In the genomic region with DNA sequence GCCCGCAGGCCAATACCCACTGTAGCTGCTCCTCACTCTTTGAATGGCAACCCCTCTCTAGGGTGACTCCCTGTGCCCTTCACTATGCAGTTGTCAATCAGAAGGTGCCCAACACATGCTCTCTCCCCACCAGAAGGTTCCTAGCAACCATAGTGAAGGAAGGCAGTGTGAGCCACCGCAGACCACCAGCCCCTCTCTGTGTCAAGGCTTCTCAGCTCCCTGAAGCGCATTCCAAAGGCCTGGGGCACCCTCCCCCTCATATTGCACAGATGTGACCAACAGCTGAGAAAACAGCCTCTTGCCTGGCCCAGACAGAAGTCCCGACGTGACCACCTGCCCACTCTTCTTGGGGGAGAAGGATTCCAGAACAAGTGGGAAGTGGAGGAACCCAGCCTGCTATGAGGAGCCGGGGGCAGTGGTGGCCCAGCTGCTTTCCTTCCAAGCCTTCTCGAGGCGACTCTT, we compare ENCODE assay signal across 8 mouse cellular contexts. TPM values are rescaled to one million over a fixed set of nuclear protein-coding genes. Genes with fewer than 3 reads are reported as not detected.
DNase-seq lines count a peak whose midpoint lies in the region; ATAC-seq lines count a peak whose summit lies in the region.
"Had no signal": no experiment of that assay in that cellular context is flagged by ENCODE, and none has a peak within 500 bp of the region (broad histone marks: within the 10 kb centered on the region; RNA-seq: fewer than 3 reads in every experiment).

No protein-coding gene starts in this region.

- WGBS in lung, embryonic 15.5 days = 16% methylated on average over 8 of the region's 8 CpGs
- 2% methylated on average over 8 of the region's 8 CpGs for WGBS in forebrain, embryonic 16.5 days
- WGBS in liver, embryonic 15.5 days (ENCODE audit: insufficient replicate concordance) = 38% methylated on average over 8 of the region's 8 CpGs

- H3K27ac ChIP-seq in lung, embryonic 15.5 days = peak overlapping the region; percentile 79
- H3K27ac ChIP-seq in forebrain, embryonic 16.5 days (ENCODE audit: low read length) = peak overlapping the region; percentile 33
- no peak overlapping the region for H3K27ac ChIP-seq in liver, embryonic 15.5 days (replicated peaks)

- no peak for ATAC-seq in lung, embryonic 15.5 days (ENCODE audit: borderline replicate concordance, extremely low read depth, low FRiP score, low TSS enrichment)
- peak; percentile 10; the same call in 1 of the 2 replicates for ATAC-seq in forebrain, embryonic 16.5 days
- ATAC-seq in liver, embryonic 15.5 days (ENCODE audit: insufficient read depth) = no peak

- H3K4me3 ChIP-seq in lung, embryonic 15.5 days = peak overlapping the region; percentile 59
- H3K4me3 ChIP-seq in forebrain, embryonic 16.5 days (replicated peaks; ENCODE audit: low read length) = peak overlapping the region; percentile 70
- peak overlapping the region; percentile 41 for H3K4me3 ChIP-seq in liver, embryonic 15.5 days (replicated peaks)

- H3K9ac ChIP-seq in lung, embryonic 15.5 days = peak overlapping the region; percentile 77
- H3K9ac ChIP-seq in forebrain, embryonic 16.5 days (replicated peaks; ENCODE audit: low read depth, low read length) = peak overlapping the region; percentile 66
- 0 out of 2 replicates have a peak overlapping the region, but pooled peaks have one; percentile 1 for H3K9ac ChIP-seq in liver, embryonic 15.5 days

- peaks cover 6% of the 10 kb centered on the region for H3K36me3 ChIP-seq in lung, embryonic 15.5 days
- H3K36me3 ChIP-seq in forebrain, embryonic 16.5 days (ENCODE audit: control insufficient read depth, insufficient read depth) = no peaks in the 10 kb centered on the region
- no peaks in the 10 kb centered on the region for H3K36me3 ChIP-seq in liver, embryonic 15.5 days (replicated peaks)

- peaks cover 3% of the 10 kb centered on the region; the same call in 1 of the 2 replicates for H3K27me3 ChIP-seq in lung, embryonic 15.5 days
- H3K27me3 ChIP-seq in forebrain, embryonic 16.5 days (replicated peaks; ENCODE audit: control insufficient read depth, insufficient read depth, low read length) = no peaks in the 10 kb centered on the region; the same call in 1 of the 2 replicates
- peaks cover 94% of the 10 kb centered on the region for H3K27me3 ChIP-seq in liver, embryonic 15.5 days

- H3K9me3 ChIP-seq in lung, embryonic 15.5 days = no peaks in the 10 kb centered on the region
- no peaks in the 10 kb centered on the region for H3K9me3 ChIP-seq in forebrain, embryonic 16.5 days (ENCODE audit: control insufficient read depth, low read length)
- H3K9me3 ChIP-seq in liver, embryonic 15.5 days (replicated peaks) = no peaks in the 10 kb centered on the region

- no peak for DNase-seq in lung, postnatal 14 days
- no peak for DNase-seq in frontal cortex, postnatal 36 days (ENCODE audit: low spot score in 2 of 2)
- DNase-seq in urinary bladder, postnatal 36 days (ENCODE audit: low spot score in 2 of 2) = no peak
- no peak for DNase-seq in thymus, postnatal 14 days
- DNase-seq: gastrocnemius, postnatal 10 days had no signal

- H3K4me2 ChIP-seq in lung, embryonic 15.5 days = peak overlapping the region; percentile 91
- peak overlapping the region; percentile 96 for H3K4me2 ChIP-seq in forebrain, embryonic 16.5 days (ENCODE audit: low read length)
- peak overlapping the region; percentile 50 for H3K4me2 ChIP-seq in liver, embryonic 15.5 days

- H3K4me1 ChIP-seq in lung, embryonic 15.5 days = peaks cover 47% of the 10 kb centered on the region
- peaks cover 46% of the 10 kb centered on the region for H3K4me1 ChIP-seq in forebrain, embryonic 16.5 days (replicated peaks; ENCODE audit: control insufficient read depth, insufficient read depth, low read length)
- peaks cover 15% of the 10 kb centered on the region for H3K4me1 ChIP-seq in liver, embryonic 15.5 days (replicated peaks)

RNA-seq across cellular contexts. Expression of a gene that starts 1.4 kb away (rescaled TPM):
- polyA plus RNA-seq in lung, embryonic 15.5 days (2015; fragmentation: Nextera tagmentation; extraction: Ambion mirVana) = 30.1 and 32.4 TPM in 2 replicates
- polyA plus RNA-seq in forebrain, embryonic 16.5 days (2015; fragmentation: Nextera tagmentation; extraction: Ambion mirVana) = 35.7 and 41.6 TPM in 2 replicates
- 2.2 and 2.3 TPM in 2 replicates for polyA plus RNA-seq in liver, embryonic 15.5 days (2015; fragmentation: Nextera tagmentation; extraction: Ambion mirVana)

RNA-seq across cellular contexts. Expression of a gene that starts 23.8 kb away (rescaled TPM):
- polyA plus RNA-seq in lung, embryonic 15.5 days (2015; fragmentation: Nextera tagmentation; extraction: Ambion mirVana) = 8.1 and 10.4 TPM in 2 replicates
- polyA plus RNA-seq in forebrain, embryonic 16.5 days (2015; fragmentation: Nextera tagmentation; extraction: Ambion mirVana) = 18.9 and 19.4 TPM in 2 replicates
- polyA plus RNA-seq in liver, embryonic 15.5 days (2015; fragmentation: Nextera tagmentation; extraction: Ambion mirVana) = 0.31 and 0.75 TPM in 2 replicates

RNA-seq across cellular contexts. Expression of a gene that starts 27.8 kb away (rescaled TPM):
- polyA plus RNA-seq in lung, embryonic 15.5 days (2015; fragmentation: Nextera tagmentation; extraction: Ambion mirVana) = 0.07 and 0.18 TPM in 2 replicates
- polyA plus RNA-seq in forebrain, embryonic 16.5 days (2015; fragmentation: Nextera tagmentation; extraction: Ambion mirVana) = 34.8 and 43.6 TPM in 2 replicates
- polyA plus RNA-seq in liver, embryonic 15.5 days (2015; fragmentation: Nextera tagmentation; extraction: Ambion mirVana) = 0.10 TPM in 1 of 2 replicates, not detected in the other

RNA-seq across cellular contexts. Expression of a gene that starts 41.7 kb away (rescaled TPM):
- 18.3 and 18.5 TPM in 2 replicates for polyA plus RNA-seq in lung, embryonic 15.5 days (2015; fragmentation: Nextera tagmentation; extraction: Ambion mirVana)
- 18.4 and 23.5 TPM in 2 replicates for polyA plus RNA-seq in forebrain, embryonic 16.5 days (2015; fragmentation: Nextera tagmentation; extraction: Ambion mirVana)
- polyA plus RNA-seq in liver, embryonic 15.5 days (2015; fragmentation: Nextera tagmentation; extraction: Ambion mirVana) = 5.6 and 6.3 TPM in 2 replicates

RNA-seq across cellular contexts. Expression of a gene that starts 42.1 kb away (rescaled TPM):
- polyA plus RNA-seq in lung, embryonic 15.5 days (2015; fragmentation: Nextera tagmentation; extraction: Ambion mirVana) = 60.1 and 63.0 TPM in 2 replicates
- 43.5 and 49.4 TPM in 2 replicates for polyA plus RNA-seq in forebrain, embryonic 16.5 days (2015; fragmentation: Nextera tagmentation; extraction: Ambion mirVana)
- 21.0 and 22.9 TPM in 2 replicates for polyA plus RNA-seq in liver, embryonic 15.5 days (2015; fragmentation: Nextera tagmentation; extraction: Ambion mirVana)

Comparison
In these comparisons a context has a peak if more than half of its experiments do, and no peak if none do; other contexts are left out.
1. H3K9ac ChIP-seq: peak in every context shown above with its lines; median percentile 77 in lung, embryonic 15.5 days; 66 in forebrain, embryonic 16.5 days; 1 in liver, embryonic 15.5 days.
2. RNA of a gene that starts 27.8 kb away (polyA plus RNA-seq): 34.8 to 43.6 TPM in forebrain, embryonic 16.5 days; 0.10 TPM in liver, embryonic 15.5 days and 0.07 to 0.18 TPM in lung, embryonic 15.5 days; every median in the first group is over 10 times any median in the second.
3. Peak in every context shown above with its lines, with median percentiles within 50 percentile points of each other: H3K4me2 ChIP-seq and H3K4me3 ChIP-seq.